Mouse (Mus musculus): ENCODE results near the gene Mtmr11. TPM values are rescaled to one million over a fixed set of nuclear protein-coding genes. Genes with fewer than 3 reads are reported as not detected.

The Mtmr11 gene
- polyA plus RNA-seq, 1 experiment from 2014 or later = 4.2 TPM

GRCm38 (mm10) chr3:96178902-96179301, 17.1 kb downstream of the Mtmr11 start:
- Histone ChIP-seq H3K4me1 (ENCODE audit: control insufficient read depth, low read depth, low read length) (peaks cover 1% of the 10 kb centered on the region; the same call in 1 of the 2 replicates), H3K9me3 (replicated peaks; ENCODE audit: control insufficient read depth, low read length) (no peaks in the 10 kb centered on the region), H3K27me3 (ENCODE audit: control insufficient read depth, insufficient read depth, low read depth, low read length) (peaks cover 8% of the 10 kb centered on the region), H3K27ac (ENCODE audit: low read length) (no peak overlapping the region), H3K4me2 (ENCODE audit: low read depth, low read length) (no peak overlapping the region), H3K4me3 (ENCODE audit: low read depth, low read length) (no peak overlapping the region), H3K9ac (ENCODE audit: low read depth, low read length) (no peak overlapping the region), H3K36me3 (ENCODE audit: control insufficient read depth, insufficient read depth) (peaks cover 29% of the 10 kb centered on the region)
- no peak for ATAC-seq (ENCODE audit: low read depth)
- 62% methylated on average over 2 of the region's 2 CpGs for WGBS (ENCODE audit: insufficient replicate concordance)

- 67% methylated on average over 4 of the region's 4 CpGs for WGBS (ENCODE audit: insufficient replicate concordance)
Measured at GRCm38 (mm10) chr3:96179531-96179930, 17.7 kb downstream of the Mtmr11 start.

GRCm38 (mm10) chr3:96180727-96181477, 19.1 kb downstream of the Mtmr11 start, which contains the start of gene Sv2a:
Gene Sv2a (plus strand): TSS chr3:96181151.
- H3K4me3 ChIP-seq (ENCODE audit: low read depth, low read length) = peak within 1 kb of the TSS; percentile 33
- H3K4me2 ChIP-seq (ENCODE audit: low read depth, low read length) = peak within 1 kb of the TSS; percentile 53
- no peak for ATAC-seq (ENCODE audit: low read depth)
- under 1% methylated on average over 21 of the region's 23 CpGs for WGBS (ENCODE audit: insufficient replicate concordance)
- no peaks in the 10 kb centered on the region for H3K9me3 ChIP-seq (replicated peaks; ENCODE audit: control insufficient read depth, low read length)
- peaks cover 13% of the 10 kb centered on the region for H3K36me3 ChIP-seq (ENCODE audit: control insufficient read depth, insufficient read depth)
- peaks cover 8% of the 10 kb centered on the region for H3K27me3 ChIP-seq (ENCODE audit: control insufficient read depth, insufficient read depth, low read depth, low read length)
- no peak within 1 kb of the TSS for H3K9ac ChIP-seq (ENCODE audit: low read depth, low read length)
- no peaks in the 10 kb centered on the region for H3K4me1 ChIP-seq (ENCODE audit: control insufficient read depth, low read depth, low read length)
- H3K27ac ChIP-seq (ENCODE audit: low read length) = no peak within 1 kb of the TSS

More at GRCm38 (mm10) chr3:96179531-96179930, 17.7 kb downstream of the Mtmr11 start:
- Histone ChIP-seq H3K27ac (ENCODE audit: low read length) (no peak overlapping the region), H3K4me2 (ENCODE audit: low read depth, low read length) (no peak overlapping the region), H3K4me1 (ENCODE audit: control insufficient read depth, low read depth, low read length) (no peaks in the 10 kb centered on the region; the same call in 1 of the 2 replicates), H3K9me3 (replicated peaks; ENCODE audit: control insufficient read depth, low read length) (no peaks in the 10 kb centered on the region), H3K4me3 (ENCODE audit: low read depth, low read length) (no peak overlapping the region), H3K9ac (ENCODE audit: low read depth, low read length) (no peak overlapping the region), H3K27me3 (ENCODE audit: control insufficient read depth, insufficient read depth, low read depth, low read length) (peaks cover 8% of the 10 kb centered on the region), H3K36me3 (ENCODE audit: control insufficient read depth, insufficient read depth) (peaks cover 25% of the 10 kb centered on the region)
- ATAC-seq (ENCODE audit: low read depth) = no peak

- Histone ChIP-seq H3K4me1 (ENCODE audit: control insufficient read depth, low read depth, low read length) (no peaks in the 10 kb centered on the region), H3K27me3 (ENCODE audit: control insufficient read depth, insufficient read depth, low read depth, low read length) (peaks cover 8% of the 10 kb centered on the region), H3K4me2 (ENCODE audit: low read depth, low read length) (no peak overlapping the region), H3K9me3 (replicated peaks; ENCODE audit: control insufficient read depth, low read length) (no peaks in the 10 kb centered on the region), H3K36me3 (ENCODE audit: control insufficient read depth, insufficient read depth) (peaks cover 5% of the 10 kb centered on the region), H3K27ac (ENCODE audit: low read length) (no peak overlapping the region), H3K9ac (ENCODE audit: low read depth, low read length) (no peak overlapping the region), H3K4me3 (ENCODE audit: low read depth, low read length) (no peak overlapping the region)
- WGBS (ENCODE audit: insufficient replicate concordance) = 47% methylated on average over 12 of the region's 12 CpGs
- no peak for ATAC-seq (ENCODE audit: low read depth)
Measured at GRCm38 (mm10) chr3:96181510-96182381, 19.9 kb downstream of the Mtmr11 start.

GRCm38 (mm10) chr3:96182382-96182776, 20.6 kb downstream of the Mtmr11 start:
- Histone ChIP-seq H3K27me3 (ENCODE audit: control insufficient read depth, insufficient read depth, low read depth, low read length) (peaks cover 8% of the 10 kb centered on the region), H3K4me1 (ENCODE audit: control insufficient read depth, low read depth, low read length) (no peaks in the 10 kb centered on the region), H3K27ac (ENCODE audit: low read length) (no peak overlapping the region), H3K9me3 (replicated peaks; ENCODE audit: control insufficient read depth, low read length) (no peaks in the 10 kb centered on the region), H3K9ac (ENCODE audit: low read depth, low read length) (no peak overlapping the region), H3K4me3 (ENCODE audit: low read depth, low read length) (no peak overlapping the region), H3K36me3 (ENCODE audit: control insufficient read depth, insufficient read depth) (peaks cover 2% of the 10 kb centered on the region; the same call in 1 of the 2 replicates), H3K4me2 (ENCODE audit: low read depth, low read length) (no peak overlapping the region)
- no peak for ATAC-seq (ENCODE audit: low read depth)
- 28% methylated on average over 4 of the region's 4 CpGs for WGBS (ENCODE audit: insufficient replicate concordance)

- no peak overlapping the region for H3K27ac ChIP-seq (ENCODE audit: low read length)
- no peak overlapping the region for H3K4me2 ChIP-seq (ENCODE audit: low read depth, low read length)
- no peaks in the 10 kb centered on the region for H3K9me3 ChIP-seq (replicated peaks; ENCODE audit: control insufficient read depth, low read length)
- no peak for ATAC-seq (ENCODE audit: low read depth)
- H3K4me3 ChIP-seq (ENCODE audit: low read depth, low read length) = no peak overlapping the region
- H3K9ac ChIP-seq (ENCODE audit: low read depth, low read length) = no peak overlapping the region
- peaks cover 11% of the 10 kb centered on the region for H3K4me1 ChIP-seq (ENCODE audit: control insufficient read depth, low read depth, low read length)
- 63% methylated on average over 12 of the region's 12 CpGs for WGBS (ENCODE audit: insufficient replicate concordance)
- peaks cover 3% of the 10 kb centered on the region for H3K27me3 ChIP-seq (ENCODE audit: control insufficient read depth, insufficient read depth, low read depth, low read length)
- H3K36me3 ChIP-seq (ENCODE audit: control insufficient read depth, insufficient read depth) = no peaks in the 10 kb centered on the region
Measured at GRCm38 (mm10) chr3:96192977-96193376, 31.2 kb downstream of the Mtmr11 start.

GRCm38 (mm10) chr3:96194966-96195365, 33.2 kb downstream of the Mtmr11 start:
- Histone ChIP-seq H3K27me3 (ENCODE audit: control insufficient read depth, insufficient read depth, low read depth, low read length) (peaks cover 3% of the 10 kb centered on the region), H3K4me3 (ENCODE audit: low read depth, low read length) (no peak overlapping the region), H3K4me2 (ENCODE audit: low read depth, low read length) (no peak overlapping the region), H3K36me3 (ENCODE audit: control insufficient read depth, insufficient read depth) (no peaks in the 10 kb centered on the region), H3K4me1 (ENCODE audit: control insufficient read depth, low read depth, low read length) (peaks cover 22% of the 10 kb centered on the region), H3K27ac (ENCODE audit: low read length) (no peak overlapping the region), H3K9me3 (replicated peaks; ENCODE audit: control insufficient read depth, low read length) (no peaks in the 10 kb centered on the region), H3K9ac (ENCODE audit: low read depth, low read length) (no peak overlapping the region)
- 55% methylated on average over 10 of the region's 10 CpGs for WGBS (ENCODE audit: insufficient replicate concordance)
- no peak for ATAC-seq (ENCODE audit: low read depth)

- 85% methylated on average over 11 of the region's 11 CpGs for WGBS (ENCODE audit: insufficient replicate concordance)
- ATAC-seq (ENCODE audit: low read depth) = no peak
- Histone ChIP-seq H3K4me3 (ENCODE audit: low read depth, low read length) (no peak overlapping the region), H3K4me1 (ENCODE audit: control insufficient read depth, low read depth, low read length) (peaks cover 22% of the 10 kb centered on the region), H3K27ac (ENCODE audit: low read length) (no peak overlapping the region), H3K9me3 (replicated peaks; ENCODE audit: control insufficient read depth, low read length) (no peaks in the 10 kb centered on the region), H3K36me3 (ENCODE audit: control insufficient read depth, insufficient read depth) (no peaks in the 10 kb centered on the region), H3K9ac (ENCODE audit: low read depth, low read length) (no peak overlapping the region), H3K27me3 (ENCODE audit: control insufficient read depth, insufficient read depth, low read depth, low read length) (peaks cover 3% of the 10 kb centered on the region), H3K4me2 (ENCODE audit: low read depth, low read length) (no peak overlapping the region)
Measured at GRCm38 (mm10) chr3:96195616-96196313, 34.0 kb downstream of the Mtmr11 start.
